7 mouse cellular contexts compared by ENCODE assay signal in genomic region chr7:127393944-127394333, GRCm38 (mm10). TPM values are rescaled to one million over a fixed set of nuclear protein-coding genes. Genes with fewer than 3 reads are reported as not detected.
DNase-seq lines count a peak whose midpoint lies in the region; ATAC-seq lines count a peak whose summit lies in the region.

No protein-coding gene starts in this region.

- no peak for DNase-seq in lung, adult 18-20 months
- no peak for DNase-seq in cerebellum, adult 18-20 months
- no peak for DNase-seq in layer of hippocampus, adult 9-11 months

- peak overlapping the region; percentile 76 for H3K4me2 ChIP-seq in lung, embryonic 16.5 days (ENCODE audit: low read depth, low read length)
- peak overlapping the region; percentile 79 for H3K4me2 ChIP-seq in forebrain, embryonic 12.5 days
- peak overlapping the region; percentile 81 for H3K4me2 ChIP-seq in limb, embryonic 15.5 days
- H3K4me2 ChIP-seq in stomach, embryonic 15.5 days: peak overlapping the region; percentile 79

- WGBS in lung, embryonic 16.5 days: 10% methylated on average over 7 of the region's 7 CpGs
- 29% methylated on average over 7 of the region's 7 CpGs for WGBS in forebrain, embryonic 12.5 days
- 13% methylated on average over 7 of the region's 7 CpGs for WGBS in limb, embryonic 15.5 days
- WGBS in stomach, embryonic 15.5 days: 15% methylated on average over 7 of the region's 7 CpGs

- peak overlapping the region; percentile 64 for H3K9ac ChIP-seq in lung, embryonic 16.5 days (ENCODE audit: low read length)
- H3K9ac ChIP-seq in forebrain, embryonic 12.5 days: peak overlapping the region; percentile 86
- H3K9ac ChIP-seq in limb, embryonic 15.5 days: peak overlapping the region; percentile 17; the same call in 1 of the 2 replicates
- peak overlapping the region; percentile 34; the same call in 1 of the 2 replicates for H3K9ac ChIP-seq in stomach, embryonic 15.5 days

- H3K4me1 ChIP-seq in lung, embryonic 16.5 days (replicated peaks; ENCODE audit: control insufficient read depth, insufficient read depth, low read length): peaks cover 8% of the 10 kb centered on the region
- H3K4me1 ChIP-seq in forebrain, embryonic 12.5 days: peaks cover 15% of the 10 kb centered on the region
- peaks cover 7% of the 10 kb centered on the region for H3K4me1 ChIP-seq in limb, embryonic 15.5 days
- H3K4me1 ChIP-seq in stomach, embryonic 15.5 days: peaks cover 10% of the 10 kb centered on the region; the same call in 1 of the 2 replicates

- H3K4me3 ChIP-seq in lung, embryonic 16.5 days (ENCODE audit: low read length): peak overlapping the region; percentile 66
- peak overlapping the region; percentile 70 for H3K4me3 ChIP-seq in forebrain, embryonic 12.5 days (replicated peaks)
- peak overlapping the region; percentile 68 for H3K4me3 ChIP-seq in limb, embryonic 15.5 days
- peak overlapping the region; percentile 72 for H3K4me3 ChIP-seq in stomach, embryonic 15.5 days (replicated peaks)

- peak overlapping the region; percentile 14 for H3K27ac ChIP-seq in lung, embryonic 16.5 days (ENCODE audit: low read length)
- peak overlapping the region; percentile 47; the same call in 1 of the 2 replicates for H3K27ac ChIP-seq in forebrain, embryonic 12.5 days
- peak overlapping the region; percentile 90 for H3K27ac ChIP-seq in limb, embryonic 15.5 days
- peak overlapping the region; percentile 74; the same call in 1 of the 2 replicates for H3K27ac ChIP-seq in stomach, embryonic 15.5 days

- H3K9me3 ChIP-seq in lung, embryonic 16.5 days (ENCODE audit: control insufficient read depth, low read length): no peaks in the 10 kb centered on the region
- no peaks in the 10 kb centered on the region for H3K9me3 ChIP-seq in forebrain, embryonic 12.5 days
- H3K9me3 ChIP-seq in limb, embryonic 15.5 days: no peaks in the 10 kb centered on the region
- no peaks in the 10 kb centered on the region for H3K9me3 ChIP-seq in stomach, embryonic 15.5 days

- no peak for ATAC-seq in lung, embryonic 16.5 days (ENCODE audit: low read depth)
- ATAC-seq in forebrain, embryonic 12.5 days (ENCODE audit: low FRiP score): peak; percentile 3; the same call in 1 of the 2 replicates
- ATAC-seq in limb, embryonic 15.5 days (ENCODE audit: insufficient number of reproducible peaks, low FRiP score, low TSS enrichment, low read depth): no peak
- no peak for ATAC-seq in stomach, embryonic 15.5 days (ENCODE audit: insufficient read depth, low FRiP score, low read depth)

- H3K27me3 ChIP-seq in lung, embryonic 16.5 days (ENCODE audit: control insufficient read depth, insufficient read depth, low read depth, low read length): no peaks in the 10 kb centered on the region; the same call in 1 of the 2 replicates
- peaks cover 3% of the 10 kb centered on the region; the same call in 1 of the 2 replicates for H3K27me3 ChIP-seq in forebrain, embryonic 12.5 days
- H3K27me3 ChIP-seq in limb, embryonic 15.5 days: no peaks in the 10 kb centered on the region
- H3K27me3 ChIP-seq in stomach, embryonic 15.5 days (replicated peaks): no peaks in the 10 kb centered on the region

- H3K36me3 ChIP-seq in lung, embryonic 16.5 days (ENCODE audit: control insufficient read depth, insufficient read depth, low read length): peaks cover 7% of the 10 kb centered on the region
- peaks cover 14% of the 10 kb centered on the region for H3K36me3 ChIP-seq in forebrain, embryonic 12.5 days (replicated peaks)
- peaks cover 11% of the 10 kb centered on the region for H3K36me3 ChIP-seq in limb, embryonic 15.5 days
- peaks cover 8% of the 10 kb centered on the region; the same call in 1 of the 2 replicates for H3K36me3 ChIP-seq in stomach, embryonic 15.5 days

RNA-seq across cellular contexts. Expression of gene E430018J23Rik, which starts 0.5 kb away (rescaled TPM):
- polyA plus RNA-seq in lung, embryonic 16.5 days (2015; fragmentation: Nextera tagmentation; extraction: Ambion mirVana): 5.7 and 6.6 TPM in 2 replicates
- 5.2 and 5.5 TPM in 2 replicates for polyA plus RNA-seq in forebrain, embryonic 12.5 days (2016; fragmentation: Nextera tagmentation; extraction: Ambion mirVana)
- 7.5 and 8.1 TPM in 2 replicates for polyA plus RNA-seq in limb, embryonic 15.5 days (2015; fragmentation: Nextera tagmentation; extraction: Ambion mirVana)
- polyA plus RNA-seq in stomach, embryonic 15.5 days (2015; fragmentation: Nextera tagmentation; extraction: Ambion mirVana): 6.3 and 6.5 TPM in 2 replicates

RNA-seq across cellular contexts. Expression of gene 9130019O22Rik, which starts 7.0 kb away (rescaled TPM):
- 7.3 and 8.0 TPM in 2 replicates for polyA plus RNA-seq in lung, embryonic 16.5 days (2015; fragmentation: Nextera tagmentation; extraction: Ambion mirVana)
- 5.2 and 5.6 TPM in 2 replicates for polyA plus RNA-seq in forebrain, embryonic 12.5 days (2016; fragmentation: Nextera tagmentation; extraction: Ambion mirVana)
- polyA plus RNA-seq in limb, embryonic 15.5 days (2015; fragmentation: Nextera tagmentation; extraction: Ambion mirVana): 5.6 and 6.5 TPM in 2 replicates
- polyA plus RNA-seq in stomach, embryonic 15.5 days (2015; fragmentation: Nextera tagmentation; extraction: Ambion mirVana): 5.5 and 6.3 TPM in 2 replicates

RNA-seq across cellular contexts. Expression of gene Zfp764, which starts 12.7 kb away (rescaled TPM):
- polyA plus RNA-seq in lung, embryonic 16.5 days (2015; fragmentation: Nextera tagmentation; extraction: Ambion mirVana): 9.1 and 9.3 TPM in 2 replicates
- polyA plus RNA-seq in forebrain, embryonic 12.5 days (2016; fragmentation: Nextera tagmentation; extraction: Ambion mirVana): 5.3 and 6.4 TPM in 2 replicates
- 9.7 and 9.8 TPM in 2 replicates for polyA plus RNA-seq in limb, embryonic 15.5 days (2015; fragmentation: Nextera tagmentation; extraction: Ambion mirVana)
- 7.6 and 8.8 TPM in 2 replicates for polyA plus RNA-seq in stomach, embryonic 15.5 days (2015; fragmentation: Nextera tagmentation; extraction: Ambion mirVana)

RNA-seq across cellular contexts. Expression of gene Zfp747, which starts 18.1 kb away (rescaled TPM):
- polyA plus RNA-seq in lung, embryonic 16.5 days (2015; fragmentation: Nextera tagmentation; extraction: Ambion mirVana): 8.4 and 9.9 TPM in 2 replicates
- 6.9 and 9.1 TPM in 2 replicates for polyA plus RNA-seq in forebrain, embryonic 12.5 days (2016; fragmentation: Nextera tagmentation; extraction: Ambion mirVana)
- 9.4 and 10.1 TPM in 2 replicates for polyA plus RNA-seq in limb, embryonic 15.5 days (2015; fragmentation: Nextera tagmentation; extraction: Ambion mirVana)
- 9.0 and 9.6 TPM in 2 replicates for polyA plus RNA-seq in stomach, embryonic 15.5 days (2015; fragmentation: Nextera tagmentation; extraction: Ambion mirVana)

RNA-seq across cellular contexts. Expression of gene Zfp688, which starts 27.9 kb away (rescaled TPM):
- 24.9 and 25.3 TPM in 2 replicates for polyA plus RNA-seq in lung, embryonic 16.5 days (2015; fragmentation: Nextera tagmentation; extraction: Ambion mirVana)
- polyA plus RNA-seq in forebrain, embryonic 12.5 days (2016; fragmentation: Nextera tagmentation; extraction: Ambion mirVana): 32.3 and 36.4 TPM in 2 replicates
- polyA plus RNA-seq in limb, embryonic 15.5 days (2015; fragmentation: Nextera tagmentation; extraction: Ambion mirVana): 22.9 and 24.0 TPM in 2 replicates
- polyA plus RNA-seq in stomach, embryonic 15.5 days (2015; fragmentation: Nextera tagmentation; extraction: Ambion mirVana): 22.0 and 23.6 TPM in 2 replicates

Comparison
In these comparisons a context has a peak if more than half of its experiments do, and no peak if none do; other contexts are left out.
1. H3K27ac ChIP-seq: peak in every context shown above with its lines; median percentile 90 in limb, embryonic 15.5 days; 74 in stomach, embryonic 15.5 days; 47 in forebrain, embryonic 12.5 days; 14 in lung, embryonic 16.5 days.
2. H3K9ac ChIP-seq: peak in every context shown above with its lines; median percentile 86 in forebrain, embryonic 12.5 days; 64 in lung, embryonic 16.5 days; 34 in stomach, embryonic 15.5 days; 17 in limb, embryonic 15.5 days.